Mouse (Mus musculus): ENCODE results near the gene Pax4. TPM values are rescaled to one million over a fixed set of nuclear protein-coding genes. Genes with fewer than 3 reads are reported as not detected.

Pax4 gene
- polyA plus RNA-seq (2014; fragmentation: Illumina TruSeq; extraction: RNeasy Lipid Tissue Mini Kit (QIAGEN cat#74804); ENCODE audit: insufficient read depth, low read depth, low replicate concordance) = not detected

GRCm38 (mm10) chr6:28449253-28449652 is at the start of gene Pax4:
Pax4 (minus strand) TSS chr6:28449353.

GRCm38 (mm10) chr6:28474839-28475238 is 25.7 kb upstream of the Pax4 start, which contains the start of gene Snd1:
Snd1 (plus strand) TSS chr6:28475139.

DNA sequence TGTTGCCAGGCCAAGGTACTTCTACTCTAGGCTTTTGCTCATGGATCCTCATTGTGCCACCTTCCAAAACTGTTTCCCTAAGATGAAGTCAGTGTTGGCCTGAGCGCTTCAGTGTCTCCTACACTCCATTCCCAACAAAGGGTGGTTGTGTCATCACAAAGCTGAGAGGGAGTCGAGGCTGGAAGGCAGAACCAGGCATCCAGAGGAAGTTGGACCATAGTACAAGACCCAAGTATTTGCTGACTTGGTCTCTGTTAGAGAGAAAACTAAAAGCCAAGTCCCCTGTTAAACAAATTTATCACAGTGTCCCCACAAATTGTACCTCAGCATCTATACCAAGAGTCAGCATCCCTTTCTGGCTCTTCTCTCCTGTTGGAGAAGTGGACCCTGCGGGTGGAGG is 20.9 kb downstream of the Pax4 start, which contains the start of gene Gcc1:
Gene Gcc1 (minus strand): TSS at position 101 of the 400 bp plus-strand sequence.

GRCm38 (mm10) chr6:28427096-28427839 is 21.9 kb downstream of the Pax4 start, which contains the start of gene Fscn3:
Fscn3 (plus strand) TSS chr6:28427789.

DNA sequence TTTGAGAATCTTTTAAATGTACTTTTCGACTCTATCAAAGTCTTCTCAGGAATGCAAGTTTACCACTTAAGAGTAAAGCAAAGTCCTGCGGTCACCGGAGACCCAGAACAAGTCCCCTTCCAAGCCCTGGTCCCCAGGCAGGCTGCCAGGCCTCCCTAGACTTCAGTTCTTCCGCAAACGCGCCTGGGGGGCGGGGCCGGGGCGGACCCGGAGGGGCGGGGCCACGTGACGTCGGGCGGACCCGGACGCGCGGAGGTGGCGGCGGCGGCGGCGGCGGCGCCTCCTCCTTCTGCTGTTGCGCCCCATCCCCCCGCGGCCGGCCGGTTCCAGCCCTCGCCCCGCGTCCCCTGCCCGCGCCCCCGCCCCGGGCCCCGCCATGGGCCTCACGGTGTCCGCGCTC is 25.8 kb downstream of the Pax4 start, which contains the start of gene Arf5:
Gene Arf5 (plus strand): TSS at position 248 of the 400 bp plus-strand sequence.

DNA sequence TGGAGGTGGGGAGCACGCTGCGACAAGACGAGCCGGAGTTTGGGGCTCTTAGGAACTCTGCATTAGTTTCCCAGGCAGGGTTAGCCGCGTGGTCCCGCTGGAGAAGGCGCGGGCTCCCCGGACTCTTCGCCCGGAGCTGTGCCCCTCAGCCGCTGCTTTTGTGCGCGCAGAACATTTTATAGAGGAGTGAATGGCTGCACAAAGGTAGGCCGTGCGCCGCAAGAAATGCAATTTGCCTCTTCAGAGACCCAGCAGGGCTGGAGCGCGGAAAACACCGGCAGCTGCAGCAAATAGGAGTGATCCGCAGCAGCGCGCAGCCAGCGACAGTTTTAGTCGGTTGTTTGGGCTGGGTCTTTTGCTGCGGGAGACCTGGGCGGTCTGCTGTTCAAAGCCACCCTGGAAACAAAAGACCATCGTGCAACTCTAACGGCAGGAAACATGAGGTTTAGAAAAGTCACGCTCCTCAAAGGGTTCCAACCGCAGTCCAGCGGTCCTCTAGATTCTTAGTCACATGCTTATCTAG is 51.4 kb downstream of the Pax4 start, which contains the start of gene Zfp800:
Gene Zfp800 (minus strand): TSS at position 325 of the 523 bp plus-strand sequence.

Other genes with a start within 250 kb of the Pax4 start
- gene Zfp800, start 51.3 kb downstream of the Pax4 start, polyA plus RNA-seq (2014; fragmentation: Illumina TruSeq; extraction: RNeasy Lipid Tissue Mini Kit (QIAGEN cat#74804); ENCODE audit: insufficient read depth, low read depth, low replicate concordance) = 3.8 TPM
- gene Arf5, start 25.8 kb downstream of the Pax4 start, polyA plus RNA-seq (2014; fragmentation: Illumina TruSeq; extraction: RNeasy Lipid Tissue Mini Kit (QIAGEN cat#74804); ENCODE audit: insufficient read depth, low read depth, low replicate concordance) = 170 TPM
- gene Fscn3, start 21.6 kb downstream of the Pax4 start, polyA plus RNA-seq (2014; fragmentation: Illumina TruSeq; extraction: RNeasy Lipid Tissue Mini Kit (QIAGEN cat#74804); ENCODE audit: insufficient read depth, low read depth, low replicate concordance) = not detected
- gene Gcc1, start 21.0 kb downstream of the Pax4 start, polyA plus RNA-seq (2014; fragmentation: Illumina TruSeq; extraction: RNeasy Lipid Tissue Mini Kit (QIAGEN cat#74804); ENCODE audit: insufficient read depth, low read depth, low replicate concordance) = 7.5 TPM
- gene Snd1, start 25.8 kb upstream of the Pax4 start, polyA plus RNA-seq (2014; fragmentation: Illumina TruSeq; extraction: RNeasy Lipid Tissue Mini Kit (QIAGEN cat#74804); ENCODE audit: insufficient read depth, low read depth, low replicate concordance) = 45.1 TPM

Data from lung, adult 10 weeks (tissue).